Mouse (Mus musculus) bone marrow macrophage, adult 2 months (primary cell): ENCODE results near the gene Smg5.

ENCODE experiments used
- CTCF ChIP-seq: IDR thresholded peaks from 2 replicates; pipeline ENCODE4 v1.5.1; 2012; ENCODE audit warnings: low read depth, mild to moderate bottlenecking, low read length, moderate library complexity
- POLR2A ChIP-seq: IDR thresholded peaks from 2 replicates; pipeline ENCODE4 v1.6.1; 2012; ENCODE audit warnings: mild to moderate bottlenecking, low read depth, low read length, borderline replicate concordance

GRCm38 (mm10) chr3:88398666-88399065 lies 62.6 kb downstream of the Smg5 start:
- no peak for TF ChIP-seq CTCF
- TF ChIP-seq POLR2A, result no peak
